Mouse (Mus musculus) spleen, postnatal 10 days (tissue): ENCODE measurements around the gene Krt7.

Experiments
- DNase-seq, 2 experiments: peaks; one replicate each; pipeline ENCODE4 v3.0.0; 2021 to 2022; ENCODE audit warnings: low spot score in 2 of 2

Gene Krt7

DNA sequence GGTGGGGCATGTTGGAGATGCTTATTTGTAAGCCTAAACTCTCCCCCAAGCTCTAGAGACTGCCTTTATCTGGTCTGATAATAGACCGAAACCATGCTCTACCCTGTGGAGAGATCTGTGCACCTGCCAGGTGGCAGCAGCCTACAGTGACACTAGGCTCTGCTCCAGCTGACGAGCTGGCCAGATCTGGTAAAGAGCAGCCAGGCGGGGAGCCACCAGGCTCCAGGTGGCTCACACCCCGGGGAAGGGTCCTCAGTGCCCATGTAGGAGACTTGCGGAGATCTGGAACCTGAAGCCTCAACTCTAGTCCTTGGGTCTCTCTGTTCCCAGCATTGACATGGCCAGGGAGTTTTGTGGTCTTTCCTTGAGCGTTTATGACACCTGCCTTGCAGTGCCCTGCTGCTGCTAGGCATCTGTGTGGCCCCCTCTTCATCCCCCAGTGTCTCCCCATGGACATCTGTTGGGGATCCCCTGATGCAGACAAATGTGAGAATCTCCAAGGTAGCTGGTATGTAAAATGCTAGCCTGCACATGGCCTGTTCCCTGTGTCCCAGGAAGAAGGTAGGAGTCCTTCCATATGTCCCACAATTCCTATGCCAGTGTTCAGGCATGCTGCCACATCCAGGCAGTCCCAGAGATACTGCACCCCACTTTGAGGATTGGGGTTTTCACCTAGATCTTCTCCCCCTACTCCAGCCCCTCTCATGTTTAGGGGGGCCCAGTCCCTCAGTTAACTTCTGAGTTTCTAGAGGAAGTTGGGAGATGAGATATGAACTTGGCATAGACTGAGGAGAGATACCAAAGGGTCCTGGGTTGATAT is 34.7 kb upstream of the Krt7 start:
- no peak for DNase-seq

DNA sequence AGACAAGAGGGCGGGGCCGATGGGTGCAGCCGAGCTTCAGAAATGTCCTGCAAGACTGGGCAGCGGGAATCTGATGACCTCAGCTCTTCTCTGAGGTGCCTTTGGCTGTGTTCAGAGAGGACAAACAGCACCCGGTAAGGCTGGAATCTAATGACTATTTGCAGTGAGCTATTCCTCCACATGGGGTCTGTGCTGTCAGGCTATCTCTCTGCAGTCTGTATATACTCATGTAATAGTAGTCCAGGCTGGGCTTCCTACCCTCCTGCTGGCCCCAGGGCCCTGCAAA is 34.1 kb upstream of the Krt7 start:
- DNase-seq: no peak

DNA sequence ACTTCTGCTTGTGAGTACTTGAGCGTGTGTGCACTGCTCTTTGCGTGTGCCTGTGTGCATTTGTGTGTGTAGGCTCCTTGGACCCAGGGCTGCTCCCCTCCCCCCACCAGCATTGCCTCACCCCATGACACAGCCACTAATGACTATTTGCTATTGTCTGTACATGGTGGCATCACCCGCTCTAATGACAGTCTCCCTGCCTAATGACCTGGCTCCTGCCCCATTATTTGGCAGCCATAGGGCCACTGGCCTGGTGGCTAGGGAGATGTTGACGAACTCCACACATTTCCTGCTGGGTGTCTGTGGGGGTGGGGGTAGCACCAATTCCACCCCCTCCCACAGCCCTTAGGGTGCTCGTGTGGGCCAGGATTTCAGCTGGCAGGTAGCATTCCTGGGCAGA is 32.2 kb upstream of the Krt7 start:
- DNase-seq: no peak

DNA sequence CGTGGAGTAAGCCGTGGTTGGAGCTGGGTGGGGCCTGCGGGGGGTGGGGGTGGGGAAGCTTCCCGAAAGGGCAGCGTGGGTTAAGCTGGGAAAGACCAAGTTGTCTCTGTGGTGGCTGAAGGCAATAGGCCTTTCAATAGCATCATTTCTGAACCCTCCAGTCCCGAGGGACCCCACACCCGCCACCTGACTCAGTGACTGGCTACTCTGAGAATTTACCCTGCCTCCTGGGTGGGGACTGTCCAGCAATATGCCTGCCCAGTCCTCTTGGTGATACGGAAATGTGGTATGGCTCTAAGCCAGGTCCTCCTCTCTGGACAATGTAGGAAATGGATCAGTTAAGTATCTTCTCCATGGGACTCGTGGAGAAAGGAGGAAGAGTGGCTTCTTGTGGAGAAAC is 29.1 kb upstream of the Krt7 start:
- DNase-seq: no peak

DNA sequence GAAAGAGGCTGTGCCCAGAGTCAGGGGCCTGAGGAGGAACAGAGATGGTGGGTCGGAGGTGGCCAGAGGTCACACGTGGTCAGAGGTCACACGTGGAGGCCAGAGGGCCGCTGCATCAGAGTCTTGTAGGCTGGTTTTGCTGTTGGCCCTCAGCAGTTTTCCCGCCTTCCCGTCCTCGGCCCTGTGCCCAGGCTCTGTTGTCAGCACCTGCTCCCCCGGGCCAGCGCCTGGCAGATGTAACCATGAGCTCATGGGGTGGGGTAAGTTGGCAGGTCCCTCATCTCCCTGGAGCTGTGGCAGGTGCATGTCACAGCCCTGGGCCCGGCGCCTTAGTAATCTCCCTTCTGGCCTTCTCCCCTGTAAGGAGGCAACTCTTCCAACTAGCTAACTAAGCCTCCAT is 28.0 kb upstream of the Krt7 start:
- DNase-seq: no peak

DNA sequence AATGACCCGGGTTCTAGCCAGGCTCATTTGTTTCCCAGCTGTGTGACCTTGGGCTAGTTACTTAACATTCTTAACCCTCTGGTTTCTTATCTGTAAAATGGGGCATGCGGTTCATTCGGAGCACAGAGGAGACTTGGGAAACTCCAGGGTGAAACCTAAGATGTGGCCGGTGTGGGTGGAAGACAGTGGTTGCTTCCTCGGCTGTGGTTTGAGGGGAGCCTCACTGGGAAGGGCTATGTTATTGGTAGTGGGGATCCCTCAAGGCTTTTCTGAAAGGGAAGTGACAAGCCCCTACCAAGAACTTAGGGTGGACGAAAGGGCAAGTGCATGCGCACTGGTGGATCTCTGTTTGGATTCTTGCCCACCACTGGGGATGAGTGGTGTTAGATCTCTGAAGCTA is 26.2 kb upstream of the Krt7 start:
- DNase-seq: no peak

DNA sequence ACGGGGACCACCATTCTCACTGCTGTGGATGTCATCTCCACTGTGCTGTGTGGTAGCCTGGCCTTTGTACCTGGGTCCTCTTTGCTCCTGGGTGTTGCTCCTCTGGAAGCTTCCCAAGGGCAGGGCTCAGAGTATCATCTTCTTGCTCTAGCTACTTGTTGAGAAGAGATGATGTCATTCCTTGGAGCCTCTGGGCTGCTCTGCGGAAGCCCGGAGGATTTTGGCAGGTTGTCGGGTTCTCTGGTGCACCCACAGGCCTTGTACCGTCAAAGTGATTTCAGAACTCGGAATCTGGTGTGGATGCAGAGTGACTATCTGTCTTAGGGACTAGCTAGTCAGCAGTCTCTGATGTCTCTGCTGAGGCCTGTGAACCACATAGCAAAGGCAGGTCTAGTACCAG is 25.8 kb upstream of the Krt7 start:
- DNase-seq: no peak

DNA sequence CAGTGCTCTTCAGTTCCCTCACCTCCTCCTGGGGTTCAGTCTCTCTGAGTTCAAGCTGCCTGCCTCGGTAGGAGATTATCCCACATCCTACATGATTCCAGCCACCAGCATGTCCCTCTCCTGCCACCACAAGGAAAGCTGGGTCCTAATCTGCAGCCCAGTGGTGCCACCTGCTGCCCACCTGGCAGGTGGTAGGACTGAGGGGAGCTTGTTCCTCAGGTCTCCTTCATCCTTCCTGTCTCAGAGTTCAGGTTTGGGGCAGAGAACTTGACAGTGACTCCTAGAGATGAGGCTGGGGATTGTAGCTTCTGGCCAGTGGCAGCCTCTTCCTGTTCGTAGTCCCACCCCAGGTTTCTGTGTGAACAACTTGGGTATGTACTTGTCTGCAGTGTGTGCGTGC is 23.7 kb upstream of the Krt7 start:
- DNase-seq: peak in 1 of 2 experiments; percentile 37

DNA sequence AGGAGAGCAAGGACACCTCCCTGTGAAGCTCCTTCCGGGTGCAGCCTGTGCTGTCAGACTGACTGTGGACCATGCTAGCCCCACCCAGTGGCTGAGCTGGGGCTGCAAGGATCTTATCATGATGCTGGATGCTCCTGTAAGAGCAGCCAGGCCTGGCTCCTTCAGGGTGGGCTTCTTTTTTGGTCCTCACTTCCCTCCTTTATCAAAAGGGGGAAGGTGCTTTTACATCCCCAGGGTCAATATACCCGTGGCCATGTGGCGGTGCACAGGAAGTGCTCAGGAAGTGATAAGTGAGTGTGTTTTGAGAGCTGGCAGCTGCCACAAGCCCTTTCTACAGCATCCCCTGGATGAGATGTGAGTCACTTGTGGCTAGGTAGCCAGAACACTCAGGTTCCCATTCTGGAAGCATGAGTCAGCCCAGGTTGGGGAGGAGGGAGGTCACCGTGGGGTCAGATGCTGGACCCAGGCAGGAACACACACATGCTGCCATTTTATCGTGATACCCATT is 22.8 kb upstream of the Krt7 start:
- peak in 1 of 2 experiments; percentile 51 for DNase-seq

DNA sequence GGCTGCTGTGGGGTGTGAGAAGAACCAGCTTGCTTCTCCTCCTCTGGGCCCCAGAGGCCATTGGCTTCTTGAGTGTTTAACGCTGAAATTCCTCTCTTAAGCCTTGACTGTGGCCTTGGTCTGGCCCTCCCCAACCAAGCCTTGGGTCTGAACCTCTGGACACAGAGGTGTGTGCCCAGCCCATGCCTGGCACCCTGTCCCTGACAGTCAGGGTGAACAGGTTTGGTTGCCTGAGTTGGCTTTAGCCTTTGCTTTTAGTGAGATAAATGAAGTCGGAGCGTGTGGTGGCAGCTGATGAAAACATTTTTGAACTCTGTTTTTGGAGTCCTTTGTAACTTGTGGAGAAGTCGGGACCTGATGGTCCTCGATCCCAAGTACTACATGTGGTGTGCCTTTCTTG is 20.6 kb upstream of the Krt7 start:
- no peak for DNase-seq

DNA sequence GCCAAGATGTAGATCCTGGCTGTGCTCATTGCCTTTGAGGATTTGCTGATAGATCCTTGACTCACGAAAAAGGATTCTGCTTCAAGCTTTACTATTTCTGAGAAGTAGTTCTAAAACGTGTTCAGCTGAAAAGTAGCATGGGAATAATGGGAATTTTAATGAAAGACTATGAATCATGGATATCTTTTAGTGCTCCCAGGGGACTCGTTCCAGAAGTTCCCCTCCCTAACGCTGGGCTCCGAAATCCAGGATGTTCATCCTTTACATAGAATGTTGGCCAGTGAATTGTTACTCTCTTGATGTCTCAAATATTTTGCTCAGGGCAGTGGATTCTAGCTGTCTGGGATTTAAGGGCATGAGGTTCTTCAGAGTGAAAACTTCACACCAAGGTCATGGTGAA is 18.6 kb upstream of the Krt7 start:
- no peak for DNase-seq

DNA sequence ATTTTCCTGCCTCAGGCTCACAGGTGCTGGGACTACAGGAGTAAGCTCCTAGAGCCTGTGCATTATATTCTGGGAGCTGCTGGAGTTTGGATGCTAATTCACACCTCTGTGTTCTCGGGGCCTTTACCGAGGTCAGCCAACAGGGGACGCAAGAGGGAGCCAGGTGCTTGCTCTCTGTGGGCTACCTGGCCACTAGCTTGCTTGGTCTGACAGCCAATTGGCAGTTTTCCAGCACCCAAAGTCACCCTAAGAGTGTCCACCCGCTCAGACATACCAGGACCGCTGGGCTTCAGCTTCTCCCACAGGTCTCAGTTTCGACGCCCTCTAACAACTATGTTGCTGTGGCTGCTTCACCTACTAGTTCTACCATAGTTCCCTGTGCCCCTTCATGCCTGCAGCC is 15.9 kb upstream of the Krt7 start:
- no peak for DNase-seq

DNA sequence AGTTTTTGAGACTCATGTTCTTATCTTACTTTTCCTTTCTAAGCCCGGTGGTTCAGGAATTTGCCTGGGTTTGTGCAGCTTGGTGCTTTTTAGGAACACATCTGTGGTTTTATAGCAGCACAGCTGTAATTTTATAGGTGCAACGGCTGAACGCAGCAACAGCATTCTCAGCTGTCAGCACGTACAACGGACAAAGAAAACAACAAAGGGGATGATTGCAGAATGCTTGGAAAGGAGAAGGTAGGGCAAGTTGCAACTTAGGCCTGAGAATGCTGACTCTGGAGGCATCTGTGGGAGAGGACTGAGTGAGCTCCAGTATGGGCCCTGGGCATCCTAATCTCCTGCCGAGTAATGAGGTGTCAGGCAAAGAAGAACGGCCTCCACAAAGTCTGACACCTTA is 14.4 kb upstream of the Krt7 start:
- no peak for DNase-seq

DNA sequence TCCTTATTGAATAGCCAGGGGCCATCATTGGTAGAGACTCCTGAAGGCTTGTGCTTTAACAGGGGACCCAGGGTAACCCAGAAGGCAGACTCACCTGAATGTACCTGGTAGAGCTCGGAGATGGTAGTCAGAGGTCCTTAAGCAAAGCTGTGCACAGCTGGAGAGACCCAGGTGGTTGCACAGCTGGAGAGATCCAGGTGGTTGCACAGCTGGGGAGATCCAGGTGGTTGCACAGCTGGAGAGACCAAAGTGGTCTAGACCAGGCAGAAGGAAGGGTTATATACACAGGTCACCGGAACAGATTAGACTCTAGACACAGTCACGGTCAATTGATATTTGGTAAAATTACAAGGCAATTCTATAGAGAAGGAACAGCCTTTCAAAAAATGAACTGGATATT is 13.9 kb upstream of the Krt7 start:
- no peak for DNase-seq

DNA sequence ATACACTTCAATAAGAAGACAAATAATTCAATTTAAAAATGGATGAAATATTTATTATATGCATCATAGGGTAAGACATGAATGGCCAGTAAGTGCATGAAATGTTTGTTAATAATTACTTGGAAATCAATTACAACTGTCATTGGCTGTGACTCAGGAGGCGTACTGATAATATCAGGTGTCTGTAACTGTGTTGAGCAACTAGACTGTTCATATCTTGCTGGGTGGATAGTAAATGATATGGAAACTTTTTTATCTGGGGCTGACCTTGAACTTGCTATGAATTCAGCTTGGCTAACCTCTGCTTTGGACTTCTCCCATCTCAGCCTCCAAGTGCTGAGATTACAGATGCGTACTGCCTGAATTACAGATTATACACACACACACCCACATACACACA is 13.2 kb upstream of the Krt7 start:
- DNase-seq: no peak

DNA sequence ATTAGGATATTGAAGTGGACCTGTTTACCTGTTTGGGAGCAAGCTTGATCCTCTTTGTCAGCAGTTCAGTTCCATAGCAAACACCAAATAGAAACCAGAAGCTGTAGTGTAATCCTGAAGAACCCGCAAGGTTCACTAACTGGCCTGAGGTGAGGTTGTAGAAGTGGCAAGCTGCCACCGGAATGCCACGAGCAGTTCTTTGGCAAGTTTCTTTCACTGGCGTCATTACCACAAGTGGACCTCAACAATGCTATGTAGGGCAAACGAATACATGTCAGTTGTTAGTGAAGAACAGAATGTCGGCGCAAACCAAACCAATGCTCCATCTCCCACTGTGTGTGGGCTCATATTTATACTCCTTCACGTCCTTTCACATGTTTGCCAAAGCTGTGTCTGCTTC is 12.6 kb upstream of the Krt7 start:
- DNase-seq: no peak

DNA sequence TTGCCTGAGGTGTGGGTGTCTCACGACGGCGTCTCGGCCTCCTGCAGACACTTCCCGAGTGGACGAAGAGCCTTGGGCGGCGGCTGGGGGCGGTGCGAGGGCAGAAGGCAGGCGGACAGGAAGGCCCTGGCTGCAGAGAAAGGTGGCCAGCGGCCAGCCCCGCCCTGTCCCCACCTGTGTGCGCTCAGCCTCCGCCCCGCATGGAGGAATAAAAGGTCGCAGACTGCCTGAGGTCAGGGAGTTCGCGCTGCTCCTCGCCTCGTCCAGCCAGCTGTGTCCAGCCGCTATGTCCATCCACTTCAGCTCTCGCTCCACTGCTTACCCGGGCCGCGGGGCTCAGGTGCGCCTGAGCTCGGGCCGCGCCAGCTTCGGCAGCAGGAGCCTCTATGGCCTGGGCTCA is 1.3 kb downstream of the Krt7 start:
- no peak for DNase-seq

DNA sequence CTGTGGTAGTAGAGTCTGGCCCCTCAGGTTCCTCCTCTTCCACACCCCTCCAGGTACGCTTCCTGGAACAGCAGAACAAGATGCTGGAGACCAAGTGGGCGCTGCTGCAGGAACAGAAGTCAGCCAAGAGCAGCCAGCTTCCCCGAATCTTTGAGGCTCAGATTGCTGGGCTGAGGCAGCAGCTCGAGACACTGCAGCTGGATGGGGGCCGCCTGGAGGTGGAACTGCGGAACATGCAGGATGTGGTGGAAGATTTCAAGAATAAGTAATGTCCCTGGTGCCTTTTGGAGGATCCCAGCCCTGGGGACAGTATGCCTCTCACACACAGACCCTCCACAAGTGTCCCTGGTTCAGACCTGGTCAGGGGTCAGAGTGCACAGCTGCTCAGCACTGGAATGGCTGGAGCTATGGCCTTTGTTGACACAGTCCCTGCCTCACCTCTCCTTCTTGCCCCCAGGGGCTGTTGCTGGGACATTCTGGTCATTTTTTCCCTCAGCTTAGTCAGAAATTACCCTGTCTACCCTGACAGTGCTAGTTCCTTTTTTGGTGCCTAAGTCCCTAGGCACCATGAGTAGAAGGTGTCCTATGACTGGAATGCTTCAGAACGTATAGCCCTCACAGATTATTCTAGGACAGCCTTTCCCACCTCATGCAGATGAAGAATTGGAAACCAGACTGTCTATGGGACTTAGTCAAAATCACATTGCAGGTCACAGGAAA is 3.2 kb downstream of the Krt7 start:
- DNase-seq: no peak

DNA sequence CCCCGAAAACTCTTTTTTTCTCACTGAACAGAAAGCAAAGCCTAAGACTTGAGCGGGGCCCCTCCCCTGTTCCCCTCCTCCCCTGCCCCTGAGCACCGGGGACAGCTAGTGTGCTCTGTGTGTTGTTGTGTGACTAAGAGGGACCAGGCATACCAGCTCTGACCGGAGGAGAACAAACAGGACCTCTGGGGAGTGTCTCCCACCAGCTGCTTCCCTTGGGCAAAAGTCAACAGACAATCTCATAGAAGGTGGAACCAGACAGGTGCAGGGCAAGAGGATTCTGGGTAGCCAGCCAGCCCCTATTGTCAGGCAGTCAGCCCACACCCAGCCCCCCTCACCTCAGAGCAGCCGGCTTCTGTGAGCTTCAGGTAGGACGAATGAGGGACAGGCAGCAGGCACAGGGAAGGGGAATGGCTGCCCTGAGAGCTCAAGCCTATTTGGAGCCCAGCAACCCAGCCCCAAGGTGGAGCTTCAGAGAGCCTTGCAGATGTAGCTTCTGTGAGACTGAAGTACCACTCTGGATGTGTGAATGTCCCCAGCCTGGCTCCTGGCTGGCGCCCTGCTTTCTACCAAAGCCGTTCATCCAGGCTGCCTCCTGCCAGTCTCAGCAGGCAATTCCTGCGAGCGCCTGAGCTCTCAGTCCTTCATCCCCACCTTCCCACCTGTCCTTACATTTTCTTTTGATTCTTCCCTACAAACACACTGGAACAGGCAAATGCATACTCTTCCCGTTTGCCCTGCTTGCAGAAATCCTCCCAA is 4.1 kb downstream of the Krt7 start:
- no peak for DNase-seq

DNA sequence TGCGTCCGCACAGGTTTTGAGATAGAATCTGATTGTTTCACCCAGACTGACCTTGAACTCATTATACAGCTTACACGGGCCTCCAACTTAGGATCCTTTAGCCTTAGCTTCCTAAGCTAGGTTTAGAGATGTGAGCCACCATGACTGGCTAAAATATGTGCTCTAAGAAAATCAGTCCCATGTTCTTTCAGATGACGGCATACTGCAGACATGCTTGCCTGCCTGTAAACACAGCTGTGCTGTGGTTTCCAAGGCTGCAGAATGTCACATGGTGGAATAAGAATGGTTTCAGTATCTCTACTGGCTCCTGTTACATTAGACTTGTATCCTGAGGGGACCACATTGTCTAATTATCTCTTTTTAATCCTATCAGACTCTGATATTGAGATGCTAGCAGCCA is 8.1 kb downstream of the Krt7 start:
- DNase-seq: no peak

DNA sequence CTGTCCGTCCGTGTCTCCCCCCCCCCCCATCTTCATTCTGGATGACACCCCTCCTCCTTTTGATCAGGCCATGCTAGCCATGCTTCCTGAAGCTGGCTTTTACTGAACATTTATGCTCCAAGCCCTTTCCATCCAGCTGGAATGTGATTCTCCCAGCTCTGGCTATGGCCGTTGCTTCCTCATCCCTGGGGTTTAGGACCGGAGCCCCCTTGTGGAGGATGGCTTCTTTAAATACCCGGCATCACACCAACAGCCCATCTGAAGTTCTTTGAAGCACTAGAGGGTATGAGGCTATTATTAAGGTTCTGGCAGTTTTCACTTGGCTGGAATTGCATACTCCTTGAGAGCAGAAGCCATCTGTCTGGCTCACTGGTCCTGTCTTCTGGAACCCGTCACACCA is 10.1 kb downstream of the Krt7 start:
- no peak for DNase-seq

DNA sequence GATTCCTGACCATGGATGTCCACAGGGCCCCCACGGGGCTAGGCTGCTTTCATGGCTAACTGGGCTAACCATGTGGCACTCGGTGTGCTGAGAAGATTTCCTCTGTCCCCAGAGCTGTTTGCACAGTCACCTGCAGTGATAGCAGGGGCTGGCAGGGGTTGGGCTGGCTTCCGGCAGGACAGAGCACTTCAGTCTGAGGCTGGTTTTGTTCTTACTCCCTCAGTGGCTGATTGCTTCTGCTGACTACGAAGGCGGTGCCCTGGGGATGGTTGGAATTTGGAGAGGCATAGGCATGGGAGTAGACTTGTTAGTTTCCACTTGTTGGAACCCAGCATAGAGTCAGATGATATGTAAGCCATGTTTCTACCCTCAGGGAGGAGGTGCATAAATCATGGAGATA is 14.1 kb downstream of the Krt7 start:
- DNase-seq: no peak

DNA sequence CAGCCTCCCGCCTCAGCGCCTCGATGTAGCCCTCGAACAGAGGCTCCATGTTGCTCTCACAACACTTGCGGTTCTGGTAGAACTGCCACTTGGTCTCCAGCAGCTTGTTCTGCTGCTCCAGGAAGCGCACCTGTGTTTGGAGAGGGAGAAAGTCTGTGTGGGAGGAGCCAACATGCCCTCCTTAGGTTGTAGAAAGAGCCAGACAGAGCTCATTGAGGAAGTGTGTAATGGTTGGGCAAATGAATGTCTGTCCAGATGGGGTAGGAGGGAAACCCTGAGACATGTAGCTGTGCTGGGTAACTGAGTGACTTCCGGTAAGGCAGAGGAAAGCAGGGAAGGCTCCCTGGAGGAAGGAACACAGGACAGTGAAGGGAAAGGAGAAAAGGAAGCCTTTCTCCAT is 25.8 kb downstream of the Krt7 start:
- no peak for DNase-seq
